Mouse (Mus musculus): ENCODE measurements around the gene Aoc1. TPM values are rescaled to one million over a fixed set of nuclear protein-coding genes. Genes with fewer than 3 reads are reported as not detected.

Gene Aoc1
- total RNA-seq, 1 experiment from 2014 or later, result not detected

Other genes with a start within 250 kb of the Aoc1 start
- gene AI854703, start 246.1 kb upstream of the Aoc1 start, total RNA-seq (2017), result 0.19 to 0.21 TPM in 2 of 3 replicates, not detected in the other
- 132 to 417 TPM (median 134 TPM) in 3 replicates for gene Gimap8, start 225.7 kb upstream of the Aoc1 start, total RNA-seq (2017)
- gene Gimap9, start 196.8 kb upstream of the Aoc1 start, total RNA-seq (2017), result 104 to 288 TPM (median 141 TPM) in 3 replicates
- 697 to 2,222 TPM (median 742 TPM) in 3 replicates for gene Gimap4, start 188.3 kb upstream of the Aoc1 start, total RNA-seq (2017)
- gene Gimap6, start 164.7 kb upstream of the Aoc1 start, total RNA-seq (2017), result 355 to 968 TPM (median 415 TPM) in 3 replicates
- gene Gm28053, start 154.3 kb upstream of the Aoc1 start, total RNA-seq (2017), result 17.6 to 57.0 TPM (median 34.4 TPM) in 3 replicates
- 67.2 to 199 TPM (median 74.1 TPM) in 3 replicates for gene Gimap7, start 154.3 kb upstream of the Aoc1 start, total RNA-seq (2017)
- gene Gimap1, start 133.8 kb upstream of the Aoc1 start, total RNA-seq (2017), result 99.2 to 313 TPM (median 123 TPM) in 3 replicates
- gene Gimap5, start 126.7 kb upstream of the Aoc1 start, total RNA-seq (2017), result 91.7 to 178 TPM (median 113 TPM) in 3 replicates
- gene Gimap3, start 102.0 kb upstream of the Aoc1 start, total RNA-seq (2017), result 92.2 to 334 TPM (median 99.5 TPM) in 3 replicates
- gene Tmem176a, start 32.0 kb upstream of the Aoc1 start, total RNA-seq (2017), result 2.7 to 9.7 TPM (median 4.4 TPM) in 3 replicates
- gene Tmem176b, start 31.4 kb upstream of the Aoc1 start, total RNA-seq (2017), result 19.1 to 28.4 TPM (median 27.7 TPM) in 3 replicates
- gene 1600015I10Rik, start 57.0 kb downstream of the Aoc1 start, total RNA-seq (2017), result not detected in 3 replicates
- gene Doxl2, start 102.1 kb downstream of the Aoc1 start, total RNA-seq (2017), result not detected in 3 replicates
- not detected in 3 replicates for gene Svs1, start 114.0 kb downstream of the Aoc1 start, total RNA-seq (2017)
- gene Gpnmb, start 163.7 kb downstream of the Aoc1 start, total RNA-seq (2017), result 0.68 TPM in 1 of 3 replicates, not detected in the others
- 35.9 to 63.9 TPM (median 48.0 TPM) in 3 replicates for gene Malsu1, start 200.9 kb downstream of the Aoc1 start, total RNA-seq (2017)